ENCODE assay signal across 38 mouse cellular contexts in genomic region chr11:6785471-6785870, GRCm38 (mm10). TPM values are rescaled to one million over a fixed set of nuclear protein-coding genes. Genes with fewer than 3 reads are reported as not detected.
"Had no signal": no experiment of that assay in that cellular context is flagged by ENCODE, and none has a peak within 500 bp of the region (broad histone marks: within the 10 kb centered on the region; RNA-seq: fewer than 3 reads in every experiment).

No protein-coding gene starts in this region.

- H3K9me3 ChIP-seq: embryonic facial prominence, embryonic 13.5 days; embryonic facial prominence, embryonic 15.5 days; forebrain, embryonic 12.5 days; forebrain, embryonic 15.5 days; heart, embryonic 10.5 days had no signal

- H3K4me2 ChIP-seq: embryonic facial prominence, embryonic 12.5 days; embryonic facial prominence, embryonic 13.5 days; embryonic facial prominence, embryonic 15.5 days; forebrain, embryonic 12.5 days; forebrain, embryonic 13.5 days; forebrain, embryonic 15.5 days; heart, embryonic 11.5 days had no signal

- H3K27ac ChIP-seq: embryonic facial prominence, embryonic 10.5 days; embryonic facial prominence, embryonic 12.5 days; embryonic facial prominence, embryonic 13.5 days; embryonic facial prominence, embryonic 15.5 days; forebrain, embryonic 10.5 days; forebrain, embryonic 12.5 days; forebrain, embryonic 13.5 days; forebrain, embryonic 15.5 days; gastrocnemius, adult 2 months; heart, adult 2 months; heart, embryonic 10.5 days had no signal

- DNase-seq: cerebellum, adult 9-11 months; cerebellum, postnatal 10 days; cerebellum, postnatal 14 days; cerebellum, postnatal 25 days; cerebellum, postnatal 36 days; embryo, embryonic 11 days; forebrain, postnatal 0 days; gastrocnemius, adult 2 months; gastrocnemius, postnatal 10 days; gastrocnemius, postnatal 14 days; gastrocnemius, postnatal 25 days; gastrocnemius, postnatal 36 days; heart, adult 18-20 months; heart, adult 2 months had no signal

- ATAC-seq: forebrain, embryonic 13.5 days; forebrain, embryonic 14.5 days; forebrain, embryonic 15.5 days; forebrain, embryonic 16.5 days; forebrain, postnatal 0 days had no signal

- H3K36me3 ChIP-seq: embryonic facial prominence, embryonic 10.5 days; embryonic facial prominence, embryonic 12.5 days; embryonic facial prominence, embryonic 13.5 days; embryonic facial prominence, embryonic 15.5 days; forebrain, embryonic 10.5 days; forebrain, embryonic 12.5 days; forebrain, embryonic 15.5 days; heart, embryonic 10.5 days had no signal

- H3K4me3 ChIP-seq: embryonic facial prominence, embryonic 10.5 days; embryonic facial prominence, embryonic 12.5 days; embryonic facial prominence, embryonic 13.5 days; embryonic facial prominence, embryonic 15.5 days; erythroblast, embryonic 14.5 days; forebrain, embryonic 10.5 days; forebrain, embryonic 12.5 days; forebrain, embryonic 13.5 days; forebrain, embryonic 15.5 days; gastrocnemius, adult 2 months; heart, adult 2 months; heart, embryonic 10.5 days had no signal

- H3K9ac ChIP-seq: embryonic facial prominence, embryonic 12.5 days; embryonic facial prominence, embryonic 13.5 days; embryonic facial prominence, embryonic 15.5 days; forebrain, embryonic 12.5 days; forebrain, embryonic 13.5 days; forebrain, embryonic 15.5 days; forebrain, postnatal 0 days had no signal

- H3K27me3 ChIP-seq: embryonic facial prominence, embryonic 12.5 days; embryonic facial prominence, embryonic 13.5 days; embryonic facial prominence, embryonic 15.5 days; forebrain, embryonic 12.5 days; forebrain, embryonic 13.5 days; forebrain, embryonic 15.5 days had no signal

- H3K4me1 ChIP-seq: embryonic facial prominence, embryonic 10.5 days; embryonic facial prominence, embryonic 12.5 days; embryonic facial prominence, embryonic 13.5 days; embryonic facial prominence, embryonic 15.5 days; forebrain, embryonic 10.5 days; forebrain, embryonic 12.5 days; forebrain, embryonic 13.5 days; forebrain, embryonic 15.5 days; heart, embryonic 10.5 days had no signal

RNA-seq across cellular contexts. Expression of gene Gm11983, which starts 52.0 kb away (rescaled TPM):
- total RNA-seq: common myeloid progenitor, adult 5-6 weeks; forebrain, postnatal 0 days; gastrocnemius, adult 18-20 months; gastrocnemius, adult 2 months; gastrocnemius, adult 8-10 months; gastrocnemius, postnatal 10 days; gastrocnemius, postnatal 14 days; gastrocnemius, postnatal 25 days; gastrocnemius, postnatal 36 days; gastrocnemius, postnatal 4 days; granulocyte monocyte progenitor cell, adult 5-6 weeks; heart, adult 18-20 months; heart, adult 2 months; heart, adult 8-10 months had no signal
- polyA plus RNA-seq: cortical plate, adult 2 months; embryonic facial prominence, embryonic 10.5 days; embryonic facial prominence, embryonic 11.5 days; embryonic facial prominence, embryonic 12.5 days; embryonic facial prominence, embryonic 13.5 days; embryonic facial prominence, embryonic 14.5 days; embryonic facial prominence, embryonic 15.5 days; erythroblast, embryonic 14.5 days; forebrain, embryonic 10.5 days; forebrain, embryonic 11.5 days; forebrain, embryonic 12.5 days; forebrain, embryonic 13.5 days; forebrain, embryonic 14.5 days; forebrain, embryonic 15.5 days; forebrain, embryonic 16.5 days; forebrain, postnatal 0 days; gonadal fat pad, adult 2 months; heart, adult 2 months; heart, embryonic 10.5 days; heart, embryonic 11.5 days had no signal
